ENCODE assay signal across 8 mouse cellular contexts in genomic region chr3:89163643-89164245, GRCm38 (mm10). TPM values are rescaled to one million over a fixed set of nuclear protein-coding genes. Genes with fewer than 3 reads are reported as not detected.
DNase-seq lines count a peak whose midpoint lies in the region; ATAC-seq and TF ChIP-seq lines count a peak whose summit lies in the region.

No protein-coding gene starts in this region.

- peak overlapping the region; percentile 97 for H3K9ac ChIP-seq in forebrain, embryonic 14.5 days (ENCODE audit: low read length)
- H3K9ac ChIP-seq in liver, postnatal 0 days (replicated peaks), result peak overlapping the region; percentile 93

- no peak for TF ChIP-seq EP300 in liver, postnatal 0 days (IDR thresholded peaks at IDR 0.05; ENCODE audit: low read depth)

- H3K4me2 ChIP-seq in forebrain, embryonic 14.5 days (ENCODE audit: low read length), result peak overlapping the region; percentile 79
- peak overlapping the region; percentile 78 for H3K4me2 ChIP-seq in liver, postnatal 0 days (ENCODE audit: low read depth, low read length)

- WGBS in heart, embryonic 10.5 days, result 69% methylated on average over 5 of the region's 5 CpGs
- WGBS in forebrain, embryonic 14.5 days, result 77% methylated on average over 5 of the region's 5 CpGs
- 47% methylated on average over 5 of the region's 5 CpGs for WGBS in liver, postnatal 0 days (ENCODE audit: insufficient replicate concordance)

- peak overlapping the region; percentile 99; the same call in 1 of the 2 replicates for H3K27ac ChIP-seq in heart, embryonic 10.5 days
- H3K27ac ChIP-seq in forebrain, embryonic 14.5 days (ENCODE audit: low read depth, low read length), result no peak overlapping the region
- H3K27ac ChIP-seq in liver, postnatal 0 days (ENCODE audit: low read depth), result peak overlapping the region; percentile 96; the same call in 1 of the 2 replicates

- no peaks in the 10 kb centered on the region for H3K9me3 ChIP-seq in heart, embryonic 10.5 days
- no peaks in the 10 kb centered on the region for H3K9me3 ChIP-seq in forebrain, embryonic 14.5 days (replicated peaks; ENCODE audit: control insufficient read depth, low read length)
- no peaks in the 10 kb centered on the region for H3K9me3 ChIP-seq in liver, postnatal 0 days (ENCODE audit: low read length)

- intact Hi-C loops in left cerebral cortex, postnatal 10 days (cut with DNase I), result no loop called here

- no peak for DNase-seq in heart, embryonic 10.5 days (ENCODE audit: low spot score)
- no peak for DNase-seq in heart, postnatal 4 days
- DNase-seq in CD4-positive helper T cell, adult 2 months (ENCODE audit: low read depth, low spot score), result peak; percentile 47
- no peak for DNase-seq in forebrain, embryonic 14.5 days (ENCODE audit: low spot score)
- no peak for DNase-seq in liver, postnatal 0 days
- DNase-seq in embryo, embryonic 9.5 days (ENCODE audit: extremely low spot score), result no peak
- no peak for DNase-seq in left cerebral cortex, postnatal 10 days (ENCODE audit: extremely low spot score in 1 of 2, low spot score in 2 of 2)
- DNase-seq in Muller cell, postnatal 12 days (ENCODE audit: inconsistent ontology term), result no peak

- ATAC-seq in forebrain, embryonic 14.5 days, result no peak
- ATAC-seq in liver, postnatal 0 days, result no peak

- no peak for TF ChIP-seq CTCF in liver, postnatal 0 days (IDR thresholded peaks at IDR 0.05; ENCODE audit: low read depth)

- H3K4me1 ChIP-seq in heart, embryonic 10.5 days, result peaks cover 37% of the 10 kb centered on the region
- H3K4me1 ChIP-seq in forebrain, embryonic 14.5 days (ENCODE audit: control insufficient read depth, insufficient read depth, low read length), result peaks cover 18% of the 10 kb centered on the region
- peaks cover 31% of the 10 kb centered on the region for H3K4me1 ChIP-seq in liver, postnatal 0 days (ENCODE audit: insufficient read depth)

- peak overlapping the region; percentile 96 for H3K4me3 ChIP-seq in heart, embryonic 10.5 days
- H3K4me3 ChIP-seq in forebrain, embryonic 14.5 days (ENCODE audit: low read depth, low read length), result peak overlapping the region; percentile 83
- peak overlapping the region; percentile 94; the same call in 1 of the 2 replicates for H3K4me3 ChIP-seq in liver, postnatal 0 days (ENCODE audit: low read depth, low read length)

- peaks cover 14% of the 10 kb centered on the region for H3K27me3 ChIP-seq in heart, embryonic 10.5 days (ENCODE audit: insufficient read depth, poor library complexity, severe bottlenecking)
- H3K27me3 ChIP-seq in forebrain, embryonic 14.5 days (replicated peaks; ENCODE audit: control insufficient read depth, insufficient read depth, low read length), result no peaks in the 10 kb centered on the region
- peaks cover 10% of the 10 kb centered on the region for H3K27me3 ChIP-seq in liver, postnatal 0 days (ENCODE audit: insufficient read depth, low read length)

- peaks cover 19% of the 10 kb centered on the region for H3K36me3 ChIP-seq in heart, embryonic 10.5 days
- peaks cover 24% of the 10 kb centered on the region for H3K36me3 ChIP-seq in forebrain, embryonic 14.5 days (ENCODE audit: control insufficient read depth, insufficient read depth, low read length)
- peaks cover 22% of the 10 kb centered on the region for H3K36me3 ChIP-seq in liver, postnatal 0 days (replicated peaks; ENCODE audit: insufficient read depth, low read length)

RNA-seq across cellular contexts. Expression of gene Clk2, which starts 0.9 kb away (rescaled TPM):
- polyA plus RNA-seq in heart, embryonic 10.5 days (2016; fragmentation: Nextera tagmentation; extraction: Ambion mirVana), result 18.4 and 32.2 TPM in 2 replicates
- total RNA-seq in heart, postnatal 4 days (2021), result 10 to 100 TPM; 30.3 to 32.1 TPM
- 17.0 and 17.9 TPM in 2 replicates for polyA plus RNA-seq in forebrain, embryonic 14.5 days (2014; fragmentation: Nextera tagmentation; extraction: Ambion mirVana)
- polyA plus RNA-seq in liver, postnatal 0 days (2015; fragmentation: Nextera tagmentation; extraction: Ambion mirVana), result 5.0 and 5.7 TPM in 2 replicates
- 10 to 100 TPM; 42.3 to 47.3 TPM for total RNA-seq in left cerebral cortex, postnatal 10 days (2021)

RNA-seq across cellular contexts. Expression of gene Hcn3, which starts 3.7 kb away (rescaled TPM):
- polyA plus RNA-seq in heart, embryonic 10.5 days (2016; fragmentation: Nextera tagmentation; extraction: Ambion mirVana), result 0.77 and 0.85 TPM in 2 replicates
- 1 to 10 TPM in 1 of 2 experiments, under 1 TPM in 1; 0.86 to 1.1 TPM for total RNA-seq in heart, postnatal 4 days (2021)
- 9.4 and 13.0 TPM in 2 replicates for polyA plus RNA-seq in forebrain, embryonic 14.5 days (2014; fragmentation: Nextera tagmentation; extraction: Ambion mirVana)
- 0.19 and 0.49 TPM in 2 replicates for polyA plus RNA-seq in liver, postnatal 0 days (2015; fragmentation: Nextera tagmentation; extraction: Ambion mirVana)
- total RNA-seq in left cerebral cortex, postnatal 10 days (2021), result 10 to 100 TPM; 37.0 to 48.6 TPM

RNA-seq across cellular contexts. Expression of gene Scamp3, which starts 13.5 kb away (rescaled TPM):
- polyA plus RNA-seq in heart, embryonic 10.5 days (2016; fragmentation: Nextera tagmentation; extraction: Ambion mirVana), result 104 and 115 TPM in 2 replicates
- 10 to 100 TPM; 46.7 to 47.3 TPM for total RNA-seq in heart, postnatal 4 days (2021)
- 90.5 and 104 TPM in 2 replicates for polyA plus RNA-seq in forebrain, embryonic 14.5 days (2014; fragmentation: Nextera tagmentation; extraction: Ambion mirVana)
- polyA plus RNA-seq in liver, postnatal 0 days (2015; fragmentation: Nextera tagmentation; extraction: Ambion mirVana), result 50.1 and 52.2 TPM in 2 replicates
- total RNA-seq in left cerebral cortex, postnatal 10 days (2021), result 10 to 100 TPM; 80.5 to 81.1 TPM

RNA-seq across cellular contexts. Expression of gene Fam189b, which starts 19.2 kb away (rescaled TPM):
- polyA plus RNA-seq in heart, embryonic 10.5 days (2016; fragmentation: Nextera tagmentation; extraction: Ambion mirVana), result 16.4 and 21.0 TPM in 2 replicates
- 1 to 10 TPM; 8.8 to 9.0 TPM for total RNA-seq in heart, postnatal 4 days (2021)
- 14.7 and 21.7 TPM in 2 replicates for polyA plus RNA-seq in forebrain, embryonic 14.5 days (2014; fragmentation: Nextera tagmentation; extraction: Ambion mirVana)
- 1.4 and 2.1 TPM in 2 replicates for polyA plus RNA-seq in liver, postnatal 0 days (2015; fragmentation: Nextera tagmentation; extraction: Ambion mirVana)
- 10 to 100 TPM; 59.6 to 66.2 TPM for total RNA-seq in left cerebral cortex, postnatal 10 days (2021)

RNA-seq across cellular contexts. Expression of gene Pklr, which starts 27.8 kb away (rescaled TPM):
- 12.4 and 14.7 TPM in 2 replicates for polyA plus RNA-seq in heart, embryonic 10.5 days (2016; fragmentation: Nextera tagmentation; extraction: Ambion mirVana)
- not detected for total RNA-seq in heart, postnatal 4 days (2021)
- 0.06 TPM in 1 of 2 replicates, not detected in the other for polyA plus RNA-seq in forebrain, embryonic 14.5 days (2014; fragmentation: Nextera tagmentation; extraction: Ambion mirVana)
- 18.6 and 27.8 TPM in 2 replicates for polyA plus RNA-seq in liver, postnatal 0 days (2015; fragmentation: Nextera tagmentation; extraction: Ambion mirVana)
- total RNA-seq in left cerebral cortex, postnatal 10 days (2021), result not detected
